Mouse (Mus musculus) midbrain, embryonic 13.5 days (tissue): Measurements from ENCODE around the gene Crtc3. TPM values are rescaled to one million over a fixed set of nuclear protein-coding genes. Genes with fewer than 3 reads are reported as not detected.

ENCODE experiments used
- ATAC-seq: fragments of 200-750 bp; cut with Nextera tagmentation; 2 replicates; pipeline ENCODE4 v1.8.0; 2017; ENCODE audit warnings: mild to moderate bottlenecking, moderate TSS enrichment, moderate library complexity
- H3K27ac ChIP-seq: fragments of 300-500 bp; sonication (generic); 2 replicates; pipeline ENCODE4 v1.5.1; 2015; ENCODE audit warnings: inconsistent platforms, mild to moderate bottlenecking, moderate library complexity
- H3K27me3 ChIP-seq: fragments of 300-500 bp; sonication (generic); 2 replicates; pipeline ENCODE4 v1.6.1; 2015; ENCODE audit warnings: mild to moderate bottlenecking, inconsistent platforms
- H3K36me3 ChIP-seq: fragments of 300-500 bp; sonication (generic); 2 replicates; pipeline ENCODE4 v1.6.1; 2015; ENCODE audit warnings: mild to moderate bottlenecking, inconsistent platforms
- H3K4me1 ChIP-seq: fragments of 300-500 bp; sonication (generic); replicated peaks from 2 replicates; pipeline ENCODE4 v1.6.1; 2015; ENCODE audit warnings: inconsistent platforms
- H3K4me2 ChIP-seq: fragments of 300-500 bp; sonication (generic); replicated peaks from 2 replicates; pipeline ENCODE4 v1.6.1; 2015; ENCODE audit warnings: moderate library complexity, mild to moderate bottlenecking, inconsistent platforms
- H3K4me3 ChIP-seq: fragments of 300-500 bp; sonication (generic); replicated peaks from 2 replicates; pipeline ENCODE4 v1.5.1; 2015; ENCODE audit warnings: mild to moderate bottlenecking, inconsistent platforms
- H3K9ac ChIP-seq: fragments of 300-500 bp; sonication (generic); replicated peaks from 2 replicates; pipeline ENCODE4 v1.6.1; 2015; ENCODE audit warnings: mild to moderate bottlenecking, inconsistent platforms
- H3K9me3 ChIP-seq: fragments of 300-500 bp; sonication (generic); 2 replicates; pipeline ENCODE4 v1.6.1; 2016; ENCODE audit warnings: mild to moderate bottlenecking, inconsistent platforms
- WGBS: fragments of 180-500 bp; shearing (Covaris S2); methylation state at CpG from one replicate; pipeline ENCODE4 v1.1.7; 2015; 5-methylcytosine and 5-hydroxymethylcytosine counted together
- polyA plus RNA-seq: library from polyadenylated mRNA; unstranded; fragments of >200 nt; fragmentation: Nextera tagmentation; extraction: Ambion mirVana; gene quantifications from 2 replicates; pipeline ENCODE4 v1.2.1, GENCODE M21; 2015

Crtc3 gene
- polyA plus RNA-seq, 1 experiment from 2014 or later, result 12.4 TPM

DNA sequence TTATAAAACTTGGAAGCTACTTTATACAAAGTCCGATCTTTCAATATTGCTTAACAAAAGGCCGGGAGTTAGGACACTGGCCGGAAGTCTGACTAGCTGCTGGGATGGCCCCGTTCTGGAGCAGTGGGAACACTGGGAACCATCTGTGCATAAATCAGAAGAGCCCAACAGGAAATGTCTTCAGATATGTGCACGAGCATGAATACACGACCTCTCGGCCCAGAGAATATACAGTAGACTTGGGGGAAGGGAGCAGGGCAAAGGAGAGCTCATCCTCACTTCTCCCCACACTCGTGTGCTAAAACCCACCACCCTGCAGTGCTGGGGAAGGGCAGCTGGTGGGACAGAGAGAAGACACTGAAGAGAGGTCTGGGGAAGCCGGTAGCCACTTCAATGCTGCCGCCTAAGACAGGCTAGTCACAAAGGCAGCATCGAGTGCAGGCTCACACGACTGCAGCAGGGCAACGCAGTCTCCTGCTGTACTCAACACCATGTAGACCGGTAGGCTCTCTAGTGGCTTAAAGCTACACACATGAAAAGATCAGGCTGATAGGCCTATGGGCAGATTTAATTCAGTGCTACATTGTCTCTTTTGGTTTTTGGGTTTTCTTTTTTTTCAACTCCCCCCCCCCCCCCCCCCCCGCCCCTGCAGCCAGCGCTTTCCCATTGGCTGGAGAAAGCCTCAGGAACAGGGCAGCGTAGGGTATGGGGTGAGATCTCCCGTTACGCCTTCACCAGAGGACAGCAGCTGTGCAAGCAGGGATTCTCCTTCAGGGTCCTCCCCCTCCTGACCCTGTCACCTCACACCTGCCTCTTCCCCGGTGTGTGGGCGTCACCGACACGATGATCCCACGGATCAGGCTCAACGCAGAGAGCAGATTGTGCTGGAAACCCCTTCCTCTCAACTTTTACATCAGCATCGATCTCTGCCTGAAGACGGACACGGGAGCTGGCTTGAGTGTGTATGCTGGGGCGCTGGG is 101.7 kb downstream of the Crtc3 start:
- Histone ChIP-seq H3K36me3 (peaks cover 37% of the 10 kb centered on the region), H3K27ac (peak overlapping the region; percentile 44; the same call in 1 of the 2 replicates), H3K9ac (peak overlapping the region; percentile 36; the same call in 1 of the 2 replicates), H3K9me3 (no peaks in the 10 kb centered on the region), H3K4me1 (peaks cover 17% of the 10 kb centered on the region), H3K4me3 (no peak overlapping the region; the same call in 1 of the 2 replicates), H3K4me2 (peak overlapping the region; percentile 47), H3K27me3 (no peaks in the 10 kb centered on the region)
- 31% methylated on average over 27 of the region's 29 CpGs for WGBS
- ATAC-seq, result peak; percentile 49

DNA sequence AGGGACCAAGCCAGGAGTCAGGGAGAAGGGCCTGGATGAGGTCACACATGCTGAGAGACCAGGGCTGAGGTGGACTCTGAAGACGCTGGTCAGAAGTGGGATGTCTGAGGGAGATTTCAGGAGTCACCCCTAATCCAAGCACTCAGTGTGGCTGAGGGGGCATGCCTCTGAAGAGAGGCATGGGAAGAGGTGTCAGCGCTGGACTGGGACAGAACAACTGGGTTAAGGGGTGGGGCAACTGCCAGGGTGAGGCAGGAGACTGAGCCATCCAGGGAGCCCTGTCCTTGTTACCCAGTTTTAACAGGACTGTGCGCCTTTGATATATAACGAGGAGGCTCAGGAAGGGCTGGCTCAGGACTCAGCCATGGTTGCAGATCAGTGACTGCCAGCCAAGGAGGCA is 102.5 kb downstream of the Crtc3 start:
- Histone ChIP-seq H3K4me1 (peaks cover 17% of the 10 kb centered on the region), H3K27ac (no peak overlapping the region), H3K4me2 (no peak overlapping the region), H3K9me3 (no peaks in the 10 kb centered on the region), H3K9ac (no peak overlapping the region), H3K36me3 (peaks cover 30% of the 10 kb centered on the region), H3K4me3 (no peak overlapping the region), H3K27me3 (no peaks in the 10 kb centered on the region)
- 62% methylated on average over 4 of the region's 4 CpGs for WGBS
- ATAC-seq, result no peak

DNA sequence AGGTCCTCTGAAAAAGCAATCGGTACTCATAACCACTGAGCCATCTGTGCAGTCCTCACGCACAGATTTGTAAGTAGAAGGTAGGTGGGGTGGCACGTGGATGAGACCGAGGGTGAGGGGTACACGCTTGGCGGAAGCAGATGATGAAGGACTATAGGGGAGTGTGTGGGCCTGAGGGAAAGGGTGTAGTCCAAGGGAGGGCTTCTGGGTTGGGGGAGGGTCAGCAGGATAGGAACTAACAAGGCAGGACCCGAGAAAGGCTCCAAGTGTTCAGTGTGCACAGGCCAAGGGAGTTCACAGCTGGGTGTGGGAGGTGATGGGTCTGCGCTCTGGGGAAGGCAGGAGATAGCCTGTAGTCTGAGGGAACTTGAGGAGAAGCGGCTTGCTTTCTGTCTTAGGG is 103.3 kb downstream of the Crtc3 start:
- Histone ChIP-seq H3K4me3 (no peak overlapping the region), H3K9me3 (no peaks in the 10 kb centered on the region), H3K27me3 (no peaks in the 10 kb centered on the region), H3K9ac (no peak overlapping the region), H3K27ac (no peak overlapping the region), H3K4me1 (peaks cover 17% of the 10 kb centered on the region), H3K36me3 (peaks cover 22% of the 10 kb centered on the region), H3K4me2 (no peak overlapping the region)
- WGBS, result 91% methylated on average over 9 of the region's 9 CpGs
- ATAC-seq, result no peak

DNA sequence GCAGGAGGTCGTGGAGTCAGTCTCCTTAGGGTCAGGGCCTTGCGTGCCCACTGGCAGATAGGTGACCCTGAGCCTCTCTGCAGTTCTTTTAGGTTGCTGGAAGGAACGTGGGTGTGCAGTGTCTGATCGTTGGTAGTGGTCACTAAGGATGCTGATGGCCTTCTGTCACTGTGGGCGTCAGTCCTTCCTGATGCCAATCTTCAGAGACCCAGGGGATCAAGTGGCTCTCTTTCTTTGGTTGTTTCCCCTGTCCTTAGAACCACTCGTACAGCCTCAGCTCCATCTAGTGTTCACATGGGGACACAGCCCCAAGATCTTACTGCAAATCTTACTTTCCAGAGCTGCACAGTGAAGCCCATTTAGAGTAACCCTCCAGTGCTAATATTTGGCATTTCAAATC is 104.7 kb downstream of the Crtc3 start:
- no peak overlapping the region for H3K9ac ChIP-seq
- H3K4me3 ChIP-seq, result no peak overlapping the region
- H3K4me1 ChIP-seq, result peaks cover 17% of the 10 kb centered on the region
- 39% methylated on average over 6 of the region's 6 CpGs for WGBS
- no peak overlapping the region for H3K4me2 ChIP-seq
- H3K36me3 ChIP-seq, result peaks cover 8% of the 10 kb centered on the region
- ATAC-seq, result 0 out of 2 replicates have a peak, but pooled peaks have one; percentile 40
- no peaks in the 10 kb centered on the region for H3K27me3 ChIP-seq
- no peaks in the 10 kb centered on the region for H3K9me3 ChIP-seq
- no peak overlapping the region for H3K27ac ChIP-seq

DNA sequence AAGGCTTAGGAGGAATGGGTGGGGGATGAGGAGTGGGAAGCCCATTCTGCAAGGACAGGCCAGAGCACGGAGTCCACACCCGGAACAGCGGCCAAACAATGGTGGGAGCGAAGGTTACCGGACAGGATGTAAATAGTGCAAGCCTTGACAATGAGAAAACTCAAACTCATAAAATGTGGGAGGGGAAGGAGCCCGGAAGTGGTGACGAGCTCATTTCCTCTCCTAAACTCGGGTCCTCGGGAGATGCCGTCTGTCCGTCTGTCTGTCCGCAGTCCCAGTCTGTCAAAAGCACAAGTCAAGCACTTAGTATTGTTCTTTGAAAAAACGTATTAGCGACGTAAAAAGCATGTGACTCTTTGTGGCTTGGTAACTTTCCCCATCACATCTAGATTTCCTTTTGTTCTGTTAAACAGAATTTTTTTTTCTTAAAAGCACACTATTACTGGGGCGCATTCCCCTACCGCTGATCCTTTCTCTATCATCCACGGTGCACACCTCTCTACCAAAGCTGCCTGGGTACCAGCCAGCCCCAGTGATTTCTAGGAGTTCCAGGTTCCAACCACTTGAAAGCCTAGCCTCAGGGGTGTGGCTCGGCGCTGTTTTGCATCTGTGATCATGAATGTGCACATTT is 105.7 kb downstream of the Crtc3 start:
- H3K9ac ChIP-seq, result no peak overlapping the region
- WGBS, result 70% methylated on average over 20 of the region's 20 CpGs

GRCm38 (mm10) chr7:80580368-80580767 is 108.3 kb downstream of the Crtc3 start:
- 0 out of 2 replicates have a peak, but pooled peaks cover 3% of the 10 kb centered on the region for H3K4me1 ChIP-seq
- no peak overlapping the region for H3K4me3 ChIP-seq
- no peak overlapping the region for H3K9ac ChIP-seq
- no peak overlapping the region for H3K27ac ChIP-seq
- no peaks in the 10 kb centered on the region for H3K9me3 ChIP-seq
- no peak overlapping the region for H3K4me2 ChIP-seq
- ATAC-seq, result no peak
- 33% methylated on average over 6 of the region's 6 CpGs for WGBS
- no peaks in the 10 kb centered on the region for H3K27me3 ChIP-seq
- H3K36me3 ChIP-seq, result no peaks in the 10 kb centered on the region

More for the DNA sequence above, 105.7 kb downstream of the Crtc3 start:
- Histone ChIP-seq H3K9me3 (no peaks in the 10 kb centered on the region), H3K36me3 (no peaks in the 10 kb centered on the region), H3K4me3 (no peak overlapping the region), H3K4me1 (peaks cover 16% of the 10 kb centered on the region), H3K27me3 (no peaks in the 10 kb centered on the region), H3K4me2 (no peak overlapping the region), H3K27ac (no peak overlapping the region)
- ATAC-seq, result no peak

DNA sequence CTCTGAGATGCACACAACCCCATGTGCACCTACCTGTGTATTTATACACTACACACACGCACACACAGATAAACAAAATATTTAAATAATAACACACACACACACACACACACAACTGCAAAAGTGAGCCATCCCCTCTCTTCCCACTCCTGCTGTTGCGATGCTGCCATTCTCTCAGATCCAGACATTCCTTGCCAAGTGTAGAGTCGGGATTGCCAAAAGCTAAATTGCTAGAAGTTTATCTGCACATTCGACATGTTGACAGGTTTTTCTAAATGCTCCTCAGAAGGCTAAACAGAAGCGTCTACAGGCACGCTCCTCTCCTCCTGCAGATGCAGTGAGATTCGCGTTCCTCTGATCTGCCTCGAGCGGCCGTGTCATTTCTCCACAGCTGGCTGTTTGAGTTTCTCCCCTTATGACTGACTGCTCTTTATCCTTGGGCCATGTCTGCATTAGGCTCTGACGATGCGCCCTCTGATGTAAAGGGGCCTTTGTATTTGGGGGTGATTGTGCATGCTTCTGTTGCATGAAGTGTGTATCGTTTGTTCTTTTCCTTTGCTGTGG is 111.2 kb downstream of the Crtc3 start:
- Histone ChIP-seq H3K9ac (no peak overlapping the region), H3K27me3 (no peaks in the 10 kb centered on the region), H3K27ac (no peak overlapping the region), H3K36me3 (no peaks in the 10 kb centered on the region), H3K4me1 (no peaks in the 10 kb centered on the region), H3K4me2 (no peak overlapping the region), H3K9me3 (no peaks in the 10 kb centered on the region), H3K4me3 (no peak overlapping the region)
- ATAC-seq, result no peak
- 69% methylated on average over 14 of the region's 14 CpGs for WGBS

GRCm38 (mm10) chr7:80576626-80577025 is 112.1 kb downstream of the Crtc3 start:
- WGBS, result 63% methylated on average over 3 of the region's 3 CpGs

DNA sequence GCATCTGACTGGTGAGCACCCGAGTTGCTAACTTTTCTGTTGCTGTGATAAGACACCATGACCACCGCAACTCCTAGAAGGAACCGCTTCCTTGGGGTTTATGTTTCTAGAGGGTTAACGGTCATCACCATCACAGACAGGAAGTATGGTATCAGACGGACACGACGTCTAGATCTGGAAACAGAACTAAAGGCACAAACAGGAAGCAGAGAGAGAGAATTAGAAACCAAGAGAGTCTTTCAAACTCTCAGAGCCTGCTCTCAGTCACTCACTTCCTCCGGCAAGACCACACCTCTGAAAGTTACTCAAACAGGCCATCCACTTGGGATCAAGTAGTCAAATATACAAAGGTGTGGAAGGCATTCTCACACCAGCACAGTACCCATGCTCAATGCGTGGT is 112.9 kb downstream of the Crtc3 start:
- H3K9me3 ChIP-seq, result no peaks in the 10 kb centered on the region
- no peak for ATAC-seq
- peaks cover 8% of the 10 kb centered on the region; the same call in 1 of the 2 replicates for H3K4me1 ChIP-seq
- H3K9ac ChIP-seq, result no peak overlapping the region
- no peaks in the 10 kb centered on the region for H3K27me3 ChIP-seq
- H3K4me2 ChIP-seq, result no peak overlapping the region
- no peaks in the 10 kb centered on the region for H3K36me3 ChIP-seq
- no peak overlapping the region for H3K4me3 ChIP-seq
- 90% methylated on average over 9 of the region's 9 CpGs for WGBS
- no peak overlapping the region for H3K27ac ChIP-seq

More at GRCm38 (mm10) chr7:80576626-80577025, 112.1 kb downstream of the Crtc3 start:
- H3K9me3 ChIP-seq, result no peaks in the 10 kb centered on the region
- H3K27me3 ChIP-seq, result no peaks in the 10 kb centered on the region
- H3K9ac ChIP-seq, result no peak overlapping the region
- H3K4me3 ChIP-seq, result no peak overlapping the region
- no peak for ATAC-seq
- no peaks in the 10 kb centered on the region for H3K36me3 ChIP-seq
- H3K4me1 ChIP-seq, result 0 out of 2 replicates have a peak, but pooled peaks cover under 1% of the 10 kb centered on the region
- H3K27ac ChIP-seq, result no peak overlapping the region
- no peak overlapping the region for H3K4me2 ChIP-seq

DNA sequence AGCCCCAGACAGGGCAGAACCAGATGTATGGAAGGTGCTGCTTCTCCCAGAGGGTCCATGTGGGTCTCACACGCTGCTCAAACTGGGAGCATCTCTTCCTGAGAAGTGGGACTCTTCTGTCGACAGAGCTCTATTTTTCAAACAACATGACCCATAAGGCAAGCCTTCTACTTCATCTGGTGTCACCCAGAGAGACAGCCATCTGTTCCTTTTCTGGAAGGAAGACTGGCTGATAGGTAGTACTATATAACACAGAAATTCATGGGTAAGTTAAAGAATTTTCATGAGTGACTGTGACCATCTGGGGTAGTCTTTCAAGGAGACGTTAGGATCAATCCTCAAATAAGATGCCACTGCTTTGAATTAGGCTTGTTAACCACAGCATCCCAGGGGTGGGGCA is 115.6 kb downstream of the Crtc3 start:
- ATAC-seq, result no peak
- no peaks in the 10 kb centered on the region for H3K9me3 ChIP-seq
- no peak overlapping the region for H3K4me3 ChIP-seq
- H3K36me3 ChIP-seq, result no peaks in the 10 kb centered on the region
- no peak overlapping the region for H3K27ac ChIP-seq
- peaks cover 11% of the 10 kb centered on the region; the same call in 1 of the 2 replicates for H3K4me1 ChIP-seq
- H3K9ac ChIP-seq, result no peak overlapping the region
- no peak overlapping the region for H3K4me2 ChIP-seq
- WGBS, result 49% methylated on average over 3 of the region's 3 CpGs
- H3K27me3 ChIP-seq, result no peaks in the 10 kb centered on the region

GRCm38 (mm10) chr7:80567982-80568381 is 120.7 kb downstream of the Crtc3 start:
- no peak overlapping the region for H3K4me3 ChIP-seq
- no peaks in the 10 kb centered on the region for H3K36me3 ChIP-seq
- ATAC-seq, result no peak
- no peak overlapping the region for H3K4me2 ChIP-seq
- H3K9ac ChIP-seq, result no peak overlapping the region
- no peak overlapping the region for H3K27ac ChIP-seq
- H3K4me1 ChIP-seq, result peaks cover 11% of the 10 kb centered on the region; the same call in 1 of the 2 replicates
- WGBS, result 78% methylated on average over 8 of the region's 8 CpGs
- no peaks in the 10 kb centered on the region for H3K27me3 ChIP-seq
- no peaks in the 10 kb centered on the region for H3K9me3 ChIP-seq

DNA sequence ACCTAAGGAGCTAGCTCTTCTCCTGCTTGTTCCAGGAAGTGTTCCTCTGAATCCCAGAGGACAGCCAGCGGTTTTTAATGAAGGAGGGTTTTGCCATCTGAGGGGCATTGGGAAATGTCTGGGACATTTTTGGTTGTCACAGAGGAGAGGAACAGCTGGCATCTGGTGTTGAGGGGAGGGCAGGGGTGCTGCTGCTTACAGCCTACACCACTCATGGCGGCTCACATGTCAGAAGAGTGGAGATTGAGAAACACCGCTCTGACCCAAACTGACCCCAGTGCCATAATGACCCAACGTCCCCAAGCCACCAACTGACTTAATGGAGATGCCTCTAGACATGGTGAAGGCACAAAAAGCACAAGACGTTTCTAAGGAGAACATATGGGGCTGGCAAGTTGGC is 126.7 kb downstream of the Crtc3 start:
- no peak overlapping the region for H3K27ac ChIP-seq
- no peak overlapping the region for H3K4me3 ChIP-seq
- H3K9me3 ChIP-seq, result no peaks in the 10 kb centered on the region
- ATAC-seq, result no peak
- H3K36me3 ChIP-seq, result no peaks in the 10 kb centered on the region
- no peak overlapping the region for H3K9ac ChIP-seq
- WGBS, result 81% methylated on average over 5 of the region's 5 CpGs
- no peaks in the 10 kb centered on the region for H3K4me1 ChIP-seq
- H3K27me3 ChIP-seq, result no peaks in the 10 kb centered on the region
- H3K4me2 ChIP-seq, result no peak overlapping the region
